Mouse (Mus musculus): ENCODE measurements at regions not wholly inside any gene's neighbourhood (a gene's known extent, or its start where the extent isn't known, plus 50 kb on each side); places are given as distances from the start of the nearest gene placed in this dataset.

DNA sequence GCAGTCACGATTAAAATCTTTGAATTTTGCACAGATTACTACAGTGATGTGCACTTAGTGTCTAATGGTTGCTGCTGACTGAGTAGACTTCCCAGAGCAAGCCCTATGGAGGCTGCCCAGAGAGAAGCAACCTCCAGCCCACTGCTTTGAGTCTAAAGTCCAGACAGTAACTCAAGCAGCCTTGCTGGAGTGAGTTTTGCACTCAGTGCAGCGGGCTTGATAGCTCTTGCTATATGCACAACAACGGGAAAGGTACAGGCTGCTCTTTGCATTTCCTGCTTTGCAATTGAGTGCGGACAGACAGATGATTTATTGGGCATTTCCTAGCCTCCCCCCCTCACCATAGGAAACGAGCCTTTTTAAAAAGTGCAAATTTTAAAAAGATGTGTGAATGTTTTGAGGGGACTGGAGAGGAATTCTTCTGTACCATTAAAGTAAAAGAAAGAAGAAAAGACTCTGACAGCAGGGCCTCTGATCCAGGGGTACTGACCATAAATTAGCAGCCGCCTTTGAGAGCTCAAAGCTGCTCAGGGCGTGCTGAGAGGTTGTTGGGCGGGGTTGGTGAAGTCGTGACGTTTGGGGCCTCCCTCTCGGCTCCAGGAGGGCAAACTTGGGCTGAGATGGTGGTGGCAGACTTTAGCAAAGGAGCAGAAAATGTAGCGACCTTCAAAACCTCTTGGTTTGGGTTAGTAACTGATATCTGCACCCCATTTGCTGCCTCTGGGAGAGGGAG lies 214.4 kb downstream of the Zfp36l1 start:
- TF ChIP-seq CTCF (IDR thresholded peaks at IDR 0.05; ENCODE audit: control insufficient read depth, insufficient read depth, insufficient read length), result no peak
- no peak for TF ChIP-seq MYOD1 (IDR thresholded peaks at IDR 0.05; ENCODE audit: control insufficient read depth, insufficient read length, low read depth)
- no peak for TF ChIP-seq MAX (IDR thresholded peaks at IDR 0.05)
- no peak for TF ChIP-seq FOSL1 (IDR thresholded peaks at IDR 0.05; ENCODE audit: insufficient read depth, low read length, poor library complexity, severe bottlenecking)
- no peak for TF ChIP-seq USF1 (IDR thresholded peaks at IDR 0.05; ENCODE audit: low read depth)
- TF ChIP-seq MYOG (IDR thresholded peaks at IDR 0.05; ENCODE audit: control insufficient read depth, extremely low read depth, insufficient read length), result no peak
- no peak for TF ChIP-seq CEBPB (IDR thresholded peaks at IDR 0.05; ENCODE audit: low read depth)

Measured in C2C12 (cell line).